Mouse (Mus musculus) midbrain, embryonic 16.5 days (tissue): ENCODE results near the gene Cd320. TPM values are rescaled to one million over a fixed set of nuclear protein-coding genes. Genes with fewer than 3 reads are reported as not detected.

Experiments
- ATAC-seq: fragments of 200-750 bp; cut with Nextera tagmentation; 2 replicates; pipeline ENCODE4 v1.8.0; 2017; ENCODE audit warnings: moderate TSS enrichment
- H3K27ac ChIP-seq: fragments of 300-500 bp; sonication (generic); 2 replicates; pipeline ENCODE4 v1.5.1; 2014; ENCODE audit warnings: mild to moderate bottlenecking, low read length, mixed read lengths
- H3K27me3 ChIP-seq: fragments of 300-500 bp; sonication (generic); 2 replicates; pipeline ENCODE4 v1.6.1; 2014; ENCODE audit warnings: low read depth, low read length, mixed read lengths; ENCODE audit not compliant: control insufficient read depth, insufficient read depth
- H3K36me3 ChIP-seq: fragments of 300-500 bp; sonication (generic); 2 replicates; pipeline ENCODE4 v1.6.1; 2014; ENCODE audit warnings: mild to moderate bottlenecking, low read length, moderate library complexity, mixed read lengths; ENCODE audit not compliant: control insufficient read depth, insufficient read depth
- H3K4me1 ChIP-seq: fragments of 300-500 bp; sonication (generic); 2 replicates; pipeline ENCODE4 v1.6.1; 2014; ENCODE audit warnings: mild to moderate bottlenecking, low read length, mixed read lengths; ENCODE audit not compliant: control insufficient read depth, insufficient read depth
- H3K4me2 ChIP-seq: fragments of 300-500 bp; sonication (generic); 2 replicates; pipeline ENCODE4 v1.6.1; 2014; ENCODE audit warnings: mild to moderate bottlenecking, low read length, mixed read lengths
- H3K4me3 ChIP-seq: fragments of 300-500 bp; sonication (generic); 2 replicates; pipeline ENCODE4 v1.5.1; 2014; ENCODE audit warnings: low read depth, mild to moderate bottlenecking, low read length, moderate library complexity, mixed read lengths
- H3K9ac ChIP-seq: fragments of 300-500 bp; sonication (generic); 2 replicates; pipeline ENCODE4 v1.6.1; 2014; ENCODE audit warnings: low read depth, low read length, mixed read lengths
- H3K9me3 ChIP-seq: fragments of 300-500 bp; sonication (generic); replicated peaks from 2 replicates; pipeline ENCODE4 v1.6.1; 2014; ENCODE audit warnings: mild to moderate bottlenecking, low read length, mixed read lengths; ENCODE audit not compliant: control insufficient read depth, poor library complexity, severe bottlenecking
- WGBS: fragments of 180-500 bp; shearing (Covaris S2); extraction: QIAGEN DNeasy Blood & Tissue Kit; methylation state at CpG from one replicate; pipeline ENCODE4 v1.1.7; 2014; 5-methylcytosine and 5-hydroxymethylcytosine counted together
- polyA plus RNA-seq: library from polyadenylated mRNA; unstranded; fragments of >200 nt; fragmentation: Nextera tagmentation; extraction: Ambion mirVana; gene quantifications from 2 replicates; pipeline ENCODE4 v1.2.1, GENCODE M21; 2015

The Cd320 gene
- 49.9 and 52.4 TPM in 2 replicates for polyA plus RNA-seq

DNA sequence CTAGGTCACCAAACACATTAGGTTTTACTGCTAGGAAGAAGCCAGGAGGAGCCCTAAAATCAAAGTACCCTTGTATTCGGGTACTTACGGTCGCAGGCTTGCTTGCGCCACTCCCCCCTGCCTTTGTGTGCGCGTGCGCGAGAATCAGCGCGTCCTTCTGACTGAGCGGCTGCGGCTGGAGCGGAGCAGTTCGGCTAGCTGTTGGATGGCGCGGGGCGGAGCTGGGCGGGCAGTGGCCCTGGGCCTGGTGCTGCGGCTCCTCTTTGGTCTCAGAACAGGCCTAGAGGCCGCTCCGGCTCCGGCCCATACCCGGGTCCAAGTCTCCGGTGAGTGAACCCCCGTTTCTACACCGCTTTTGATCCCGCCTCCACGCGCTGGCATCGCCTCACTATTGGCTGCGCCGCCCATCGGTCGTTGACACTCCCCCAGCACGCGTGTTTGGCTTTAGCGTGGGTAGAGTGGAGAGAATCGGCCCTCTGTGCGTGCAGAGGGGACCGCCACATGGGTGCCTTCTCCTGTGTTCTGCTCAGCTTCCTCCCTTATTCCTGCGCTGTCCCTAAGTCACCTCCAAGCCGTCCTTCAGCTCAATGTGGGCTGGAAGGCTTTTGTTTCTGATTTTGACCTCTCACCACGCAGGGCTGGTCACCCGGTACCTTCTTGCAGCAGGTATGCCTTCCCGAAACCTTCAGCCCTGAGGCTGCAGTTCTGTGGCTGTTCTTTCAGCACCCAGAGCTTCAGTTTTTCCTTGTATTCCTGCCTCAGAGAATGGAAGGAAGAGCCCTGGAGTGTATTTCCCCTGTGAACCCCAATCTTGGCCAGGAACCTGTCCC lies at the start of gene Cd320:
TSS of gene Cd320 (plus strand) at position 126 of the 830 bp plus-strand sequence.
- H3K4me3 ChIP-seq: peak within 1 kb of the TSS; percentile 62
- no peaks in the 10 kb centered on the region for H3K9me3 ChIP-seq
- H3K9ac ChIP-seq: peak within 1 kb of the TSS; percentile 67
- H3K27ac ChIP-seq: peak within 1 kb of the TSS; percentile 77
- H3K4me2 ChIP-seq: peak within 1 kb of the TSS; percentile 69
- ATAC-seq: peak; percentile 96
- H3K27me3 ChIP-seq: no peaks in the 10 kb centered on the region
- WGBS: 0% methylated on average over 45 of the region's 45 CpGs
- peaks cover 5% of the 10 kb centered on the region for H3K36me3 ChIP-seq
- H3K4me1 ChIP-seq: peaks cover 17% of the 10 kb centered on the region

DNA sequence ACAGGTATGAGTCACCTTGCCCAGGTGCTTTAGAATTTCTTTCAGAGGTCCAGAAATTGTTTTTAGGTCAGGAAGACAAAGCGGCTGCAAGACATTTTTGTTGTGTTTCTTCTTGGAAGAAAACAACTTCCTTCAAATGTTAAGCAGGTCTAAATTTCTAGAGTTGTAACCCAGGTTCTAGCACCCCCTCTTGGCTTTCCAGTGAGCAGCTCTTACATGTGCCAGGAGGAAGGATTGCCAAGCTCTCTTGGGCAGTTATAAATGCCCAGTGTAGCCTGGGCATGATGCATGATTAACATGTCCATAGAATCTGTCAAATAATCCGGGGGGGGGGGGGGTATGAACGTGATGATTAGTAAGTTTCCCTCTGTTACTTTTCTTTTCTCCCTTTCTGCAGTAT lies 44.6 kb upstream of the Cd320 start:
- H3K4me2 ChIP-seq: no peak overlapping the region
- no peaks in the 10 kb centered on the region for H3K4me1 ChIP-seq
- no peaks in the 10 kb centered on the region for H3K36me3 ChIP-seq
- no peaks in the 10 kb centered on the region for H3K9me3 ChIP-seq
- no peak overlapping the region for H3K4me3 ChIP-seq
- no peak overlapping the region for H3K27ac ChIP-seq
- no peak overlapping the region for H3K9ac ChIP-seq
- no peak for ATAC-seq
- H3K27me3 ChIP-seq: no peaks in the 10 kb centered on the region
- 50% methylated on average over 3 of the region's 3 CpGs for WGBS

GRCm38 (mm10) chr17:33799277-33799676 lies 43.6 kb upstream of the Cd320 start:
- H3K27me3 ChIP-seq: no peaks in the 10 kb centered on the region
- no peak overlapping the region for H3K9ac ChIP-seq
- no peak for ATAC-seq
- no peaks in the 10 kb centered on the region for H3K4me1 ChIP-seq
- H3K36me3 ChIP-seq: no peaks in the 10 kb centered on the region
- H3K27ac ChIP-seq: no peak overlapping the region
- WGBS: 77% methylated on average over 1 of the region's 1 CpGs
- no peaks in the 10 kb centered on the region for H3K9me3 ChIP-seq
- no peak overlapping the region for H3K4me3 ChIP-seq
- H3K4me2 ChIP-seq: no peak overlapping the region

DNA sequence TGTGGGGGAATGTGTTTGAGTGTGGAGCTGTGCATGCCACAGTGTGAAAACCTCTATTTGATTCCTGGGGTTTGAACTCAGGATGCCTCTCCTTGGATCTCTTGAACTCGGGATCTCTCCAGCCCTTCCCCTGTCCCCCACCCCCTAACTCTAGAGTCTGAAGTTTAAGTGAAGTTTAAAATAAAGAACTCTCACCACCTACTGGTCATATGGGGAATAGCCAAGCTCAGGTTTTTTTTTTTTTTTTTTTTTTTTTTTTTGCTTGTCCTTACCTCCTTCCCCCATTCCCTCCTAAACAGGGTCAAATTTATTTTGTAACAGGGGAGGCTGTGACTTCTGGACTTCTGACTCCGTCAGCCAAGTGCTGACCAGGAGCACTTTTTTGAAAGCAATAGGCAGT lies 40.7 kb upstream of the Cd320 start:
- Histone ChIP-seq H3K9me3 (no peaks in the 10 kb centered on the region), H3K4me1 (no peaks in the 10 kb centered on the region), H3K4me3 (no peak overlapping the region), H3K9ac (no peak overlapping the region), H3K27me3 (no peaks in the 10 kb centered on the region; the same call in 1 of the 2 replicates), H3K4me2 (no peak overlapping the region), H3K36me3 (no peaks in the 10 kb centered on the region), H3K27ac (no peak overlapping the region)
- ATAC-seq: no peak
- whole genome bisulfite sequencing: 3% methylated on average over 2 of the region's 2 CpGs

DNA sequence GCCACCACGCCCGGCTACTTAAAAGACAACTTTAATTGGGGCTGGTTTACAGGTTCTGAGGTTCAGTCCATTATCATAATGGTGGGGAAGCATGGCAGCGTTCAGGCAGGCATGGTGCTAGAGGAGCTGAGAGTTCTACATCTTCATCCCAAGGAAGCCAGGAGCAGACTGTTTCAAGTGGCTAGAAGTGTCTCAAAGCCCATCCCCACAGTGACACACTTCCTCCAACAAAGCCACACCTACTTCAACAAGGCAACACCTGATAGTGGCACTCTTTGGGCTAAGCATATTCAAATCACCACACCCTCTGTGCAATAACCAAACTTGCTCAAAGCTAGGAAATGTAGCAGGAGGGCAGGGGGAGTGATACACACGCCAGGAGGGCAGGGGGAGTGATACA lies 38.7 kb upstream of the Cd320 start:
- no peak overlapping the region for H3K4me3 ChIP-seq
- no peaks in the 10 kb centered on the region for H3K36me3 ChIP-seq
- WGBS: 57% methylated on average over 4 of the region's 4 CpGs
- H3K4me2 ChIP-seq: no peak overlapping the region
- H3K9me3 ChIP-seq: no peaks in the 10 kb centered on the region
- no peak overlapping the region for H3K9ac ChIP-seq
- H3K27ac ChIP-seq: no peak overlapping the region
- no peak for ATAC-seq
- no peaks in the 10 kb centered on the region for H3K4me1 ChIP-seq
- no peaks in the 10 kb centered on the region; the same call in 1 of the 2 replicates for H3K27me3 ChIP-seq

DNA sequence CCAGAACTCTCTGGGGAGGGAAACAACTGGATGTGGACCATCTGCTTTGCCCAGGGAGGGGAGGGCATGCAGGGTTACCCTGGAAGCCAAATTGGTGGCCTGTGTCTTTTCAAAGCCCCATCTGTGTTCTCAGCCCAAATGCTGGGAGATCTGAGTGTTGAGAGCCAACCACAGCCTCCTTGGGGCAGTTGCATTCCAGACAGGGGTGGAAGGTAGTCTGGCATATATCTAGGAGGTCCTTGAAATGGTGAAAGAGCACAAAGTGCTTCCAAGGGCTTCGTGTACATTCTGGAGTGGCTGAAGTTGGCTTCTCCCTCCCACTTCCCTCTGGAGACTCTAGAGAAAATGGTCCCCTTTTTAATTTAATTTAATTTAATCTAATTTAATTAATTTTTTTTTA lies 38.1 kb upstream of the Cd320 start:
- H3K4me2 ChIP-seq: no peak overlapping the region
- ATAC-seq: no peak
- no peak overlapping the region for H3K27ac ChIP-seq
- no peaks in the 10 kb centered on the region for H3K9me3 ChIP-seq
- H3K27me3 ChIP-seq: no peaks in the 10 kb centered on the region; the same call in 1 of the 2 replicates
- no peak overlapping the region for H3K4me3 ChIP-seq
- H3K4me1 ChIP-seq: no peaks in the 10 kb centered on the region
- H3K36me3 ChIP-seq: no peaks in the 10 kb centered on the region
- H3K9ac ChIP-seq: no peak overlapping the region
- 57% methylated on average over 1 of the region's 1 CpGs for WGBS

DNA sequence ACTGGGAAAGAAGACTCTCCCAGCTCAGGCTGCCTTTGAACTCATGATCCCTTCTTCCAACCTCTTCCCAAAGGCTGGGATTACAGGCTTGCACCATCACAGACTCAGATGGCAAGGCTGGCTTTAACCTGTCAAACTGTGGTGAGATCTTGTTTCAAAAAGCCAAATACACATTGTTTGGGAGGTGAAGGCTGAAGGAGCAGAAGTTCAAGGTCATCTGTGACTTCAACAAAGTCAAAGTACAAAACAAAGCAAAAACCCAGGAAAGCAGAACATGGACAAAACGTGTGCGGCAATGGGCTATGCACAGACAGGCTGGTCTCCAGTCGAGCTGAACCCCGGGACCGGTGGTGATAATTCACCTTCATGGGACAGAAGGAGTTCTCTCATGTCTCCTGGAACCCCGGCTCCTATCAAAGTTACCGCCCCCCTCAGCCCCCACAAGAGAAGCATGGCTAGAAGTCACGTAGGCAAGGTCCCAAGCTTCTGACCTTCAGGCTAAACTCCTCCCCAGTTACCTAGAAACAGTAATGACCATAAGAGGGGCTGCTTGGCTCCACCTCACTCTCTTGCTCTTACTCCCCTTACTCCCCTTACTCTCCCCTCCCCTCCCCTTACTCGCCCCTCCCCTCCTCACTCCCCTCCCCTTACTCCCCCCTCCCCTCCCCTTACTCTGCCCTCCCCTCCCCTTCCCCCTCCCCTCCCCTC lies 35.6 kb upstream of the Cd320 start:
- no peak overlapping the region for H3K9ac ChIP-seq
- WGBS: 55% methylated on average over 8 of the region's 9 CpGs
- no peak for ATAC-seq
- H3K4me2 ChIP-seq: no peak overlapping the region
- no peaks in the 10 kb centered on the region for H3K9me3 ChIP-seq
- no peaks in the 10 kb centered on the region for H3K4me1 ChIP-seq
- no peaks in the 10 kb centered on the region; the same call in 1 of the 2 replicates for H3K27me3 ChIP-seq
- no peak overlapping the region for H3K4me3 ChIP-seq
- H3K36me3 ChIP-seq: no peaks in the 10 kb centered on the region
- no peak overlapping the region for H3K27ac ChIP-seq

GRCm38 (mm10) chr17:33808192-33808591 lies 34.7 kb upstream of the Cd320 start:
- Histone ChIP-seq H3K4me2 (no peak overlapping the region), H3K27ac (no peak overlapping the region), H3K36me3 (no peaks in the 10 kb centered on the region), H3K9me3 (no peaks in the 10 kb centered on the region), H3K4me1 (no peaks in the 10 kb centered on the region), H3K9ac (no peak overlapping the region), H3K27me3 (no peaks in the 10 kb centered on the region; the same call in 1 of the 2 replicates), H3K4me3 (no peak overlapping the region)
- 50% methylated on average over 10 of the region's 10 CpGs for WGBS
- ATAC-seq: no peak
